Mouse (Mus musculus) kidney, adult 2 months (tissue): ENCODE measurements around the gene Egf. TPM values are rescaled to one million over a fixed set of nuclear protein-coding genes. Genes with fewer than 3 reads are reported as not detected.

ENCODE experiments used
- DNase-seq: peaks from one replicate; pipeline ENCODE4 v3.0.0; 2021
- H3K27ac ChIP-seq: fragments of 200-500 bp; 2 replicates; pipeline ENCODE4 v1.5.1; 2012; ENCODE audit warnings: low read depth, low read length, control low read depth, inconsistent platforms; ENCODE audit not compliant: insufficient read depth
- H3K27me3 ChIP-seq: fragments of 200-500 bp; replicated peaks from 2 replicates; pipeline ENCODE4 v1.6.1; 2012; ENCODE audit warnings: mild to moderate bottlenecking, moderate library complexity, low read length, inconsistent platforms; ENCODE audit not compliant: control insufficient read depth, insufficient read depth
- H3K36me3 ChIP-seq: fragments of 200-500 bp; 2 replicates; pipeline ENCODE4 v1.6.1; 2012; ENCODE audit warnings: mild to moderate bottlenecking, moderate library complexity, low read length, inconsistent platforms; ENCODE audit not compliant: control insufficient read depth, insufficient read depth
- H3K4me1 ChIP-seq: fragments of 200-500 bp; 2 replicates; pipeline ENCODE4 v1.6.1; 2011; ENCODE audit warnings: low read length; ENCODE audit not compliant: control insufficient read depth, insufficient read depth
- H3K4me3 ChIP-seq: fragments of 200-500 bp; 2 replicates; pipeline ENCODE4 v1.5.1; 2011; ENCODE audit warnings: mild to moderate bottlenecking, low read depth, low read length, control low read depth; ENCODE audit not compliant: insufficient read depth
- CTCF ChIP-seq: fragments of 200-500 bp; conservative IDR thresholded peaks from 2 replicates; pipeline ENCODE4 v1.5.1; 2011; ENCODE audit warnings: low read depth, mild to moderate bottlenecking, control low read depth, low read length, moderate library complexity, mixed read lengths; ENCODE audit not compliant: insufficient read depth, insufficient read length
- POLR2A ChIP-seq: fragments of 200-500 bp; IDR thresholded peaks from one replicate; pipeline ENCODE4 v1.6.1; 2011; ENCODE audit warnings: low read depth, low read length, control low read depth
- WGBS: fragments of 180-500 bp; shearing (Covaris S2); methylation state at CpG from one replicate; pipeline ENCODE4 v1.1.7; 2018; 5-methylcytosine and 5-hydroxymethylcytosine counted together
- polyA plus RNA-seq: library from polyadenylated mRNA; depleted of rRNA; stranded (reverse); fragments of >200 nt; gene quantifications from 2 replicates; pipeline ENCODE4 v1.2.3, GENCODE M21; 2012

The Egf gene
- polyA plus RNA-seq, 1 experiment = 917 TPM

- no peak overlapping the region for H3K4me3 ChIP-seq
- no peak for DNase-seq
- no peaks in the 10 kb centered on the region for H3K36me3 ChIP-seq
- H3K4me1 ChIP-seq = no peaks in the 10 kb centered on the region
- WGBS = 90% methylated on average over 4 of the region's 4 CpGs
- H3K27ac ChIP-seq = no peak overlapping the region
- TF ChIP-seq POLR2A (no peak), CTCF (no peak)
- no peaks in the 10 kb centered on the region for H3K27me3 ChIP-seq
Observed at GRCm38 (mm10) chr3:129652476-129652875, 102.6 kb downstream of the Egf start.

DNA sequence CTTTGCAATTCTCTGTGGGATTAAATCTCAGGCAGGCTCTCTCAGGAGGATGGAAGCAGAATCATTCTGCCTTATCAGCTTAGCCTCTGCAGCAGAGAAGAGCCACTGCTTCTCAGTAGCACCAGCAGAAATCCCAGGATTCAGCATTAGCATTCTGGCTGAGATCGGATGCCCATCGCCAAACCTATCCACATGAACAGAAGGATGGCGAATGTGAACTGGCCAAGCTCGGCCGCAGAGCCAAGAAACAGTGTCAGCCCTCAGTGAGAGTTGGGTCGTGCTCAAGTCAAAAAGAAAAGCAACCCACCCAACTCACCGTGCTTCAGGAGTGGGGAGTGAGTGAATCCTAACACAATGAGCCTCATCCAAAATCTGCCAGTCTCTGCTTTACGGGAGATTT, 103.4 kb downstream of the Egf start:
- H3K4me3 ChIP-seq = no peak overlapping the region
- no peaks in the 10 kb centered on the region for H3K27me3 ChIP-seq
- H3K36me3 ChIP-seq = no peaks in the 10 kb centered on the region
- WGBS = 96% methylated on average over 8 of the region's 8 CpGs
- TF ChIP-seq POLR2A (no peak), CTCF (no peak)
- DNase-seq = no peak
- H3K27ac ChIP-seq = no peak overlapping the region
- H3K4me1 ChIP-seq = no peaks in the 10 kb centered on the region

GRCm38 (mm10) chr3:129650931-129651330, 104.2 kb downstream of the Egf start:
- WGBS = 78% methylated on average over 1 of the region's 1 CpGs
- Histone ChIP-seq H3K27ac (no peak overlapping the region), H3K4me1 (no peaks in the 10 kb centered on the region), H3K36me3 (no peaks in the 10 kb centered on the region), H3K4me3 (no peak overlapping the region), H3K27me3 (no peaks in the 10 kb centered on the region)
- TF ChIP-seq CTCF (no peak), POLR2A (no peak)
- no peak for DNase-seq

GRCm38 (mm10) chr3:129650293-129650612, 104.9 kb downstream of the Egf start:
- H3K4me3 ChIP-seq = no peak overlapping the region
- H3K27ac ChIP-seq = no peak overlapping the region
- no peaks in the 10 kb centered on the region for H3K4me1 ChIP-seq
- no peaks in the 10 kb centered on the region for H3K27me3 ChIP-seq
- TF ChIP-seq POLR2A (no peak), CTCF (no peak)
- no peak for DNase-seq
- H3K36me3 ChIP-seq = no peaks in the 10 kb centered on the region

- Histone ChIP-seq H3K27ac (no peak overlapping the region), H3K4me1 (no peaks in the 10 kb centered on the region), H3K36me3 (no peaks in the 10 kb centered on the region), H3K27me3 (no peaks in the 10 kb centered on the region), H3K4me3 (no peak overlapping the region)
- 84% methylated on average over 8 of the region's 8 CpGs for WGBS
- DNase-seq = no peak
- no peak for TF ChIP-seq POLR2A
- no peak for TF ChIP-seq CTCF
Observed at GRCm38 (mm10) chr3:129649586-129650292, 105.4 kb downstream of the Egf start.

- no peaks in the 10 kb centered on the region for H3K27me3 ChIP-seq
- WGBS = 85% methylated on average over 5 of the region's 5 CpGs
- DNase-seq = no peak
- H3K4me1 ChIP-seq = no peaks in the 10 kb centered on the region
- H3K36me3 ChIP-seq = no peaks in the 10 kb centered on the region
- H3K27ac ChIP-seq = no peak overlapping the region
- H3K4me3 ChIP-seq = no peak overlapping the region
- TF ChIP-seq POLR2A (no peak), CTCF (no peak)
Observed at GRCm38 (mm10) chr3:129648598-129648997, 106.5 kb downstream of the Egf start.

- H3K36me3 ChIP-seq = no peaks in the 10 kb centered on the region
- WGBS = 83% methylated on average over 10 of the region's 10 CpGs
- H3K4me1 ChIP-seq = no peaks in the 10 kb centered on the region
- no peaks in the 10 kb centered on the region for H3K27me3 ChIP-seq
- no peak overlapping the region for H3K4me3 ChIP-seq
- H3K27ac ChIP-seq = no peak overlapping the region
- DNase-seq = no peak
- TF ChIP-seq POLR2A (no peak), CTCF (no peak)
Observed at GRCm38 (mm10) chr3:129647312-129647711, 107.8 kb downstream of the Egf start.

GRCm38 (mm10) chr3:129646781-129647180, 108.3 kb downstream of the Egf start:
- H3K4me1 ChIP-seq = no peaks in the 10 kb centered on the region
- 66% methylated on average over 5 of the region's 5 CpGs for WGBS
- no peak for DNase-seq
- H3K27me3 ChIP-seq = no peaks in the 10 kb centered on the region
- H3K36me3 ChIP-seq = no peaks in the 10 kb centered on the region
- no peak overlapping the region for H3K27ac ChIP-seq
- TF ChIP-seq CTCF (no peak), POLR2A (no peak)
- no peak overlapping the region for H3K4me3 ChIP-seq
